Mouse (Mus musculus) layer of hippocampus, postnatal 14 days (tissue): ENCODE measurements around the gene Gapdhs. TPM values are rescaled to one million over a fixed set of nuclear protein-coding genes. Genes with fewer than 3 reads are reported as not detected.
"Not testable (repeated sequence)": the region's sequence is repeated elsewhere in the genome, so short reads cannot be mapped to it uniquely, and the experiment has no call there.

Source experiments
- DNase-seq, 2 experiments: peaks; one replicate each; pipeline ENCODE4 v3.0.0; 2021 to 2022; ENCODE audit warnings: low spot score in 2 of 2, mixed read lengths in 1 of 2
- total RNA-seq, 2 experiments: library from RNA; stranded (reverse); gene quantifications; 2 replicates each; pipeline ENCODE4 v1.2.3; 2021

Gapdhs gene
- total RNA-seq, 2 experiments from 2014 or later, result not detected

- DNase-seq, result no peak
These were observed 4.2 kb upstream of the Gapdhs start for GRCm38 (mm10) chr7:30747525-30748204.

- no peak for DNase-seq
These were observed 629 bp upstream of the Gapdhs start for GRCm38 (mm10) chr7:30744022-30744598.

- not testable (repeated sequence) for DNase-seq
These were observed 911 bp downstream of the Gapdhs start for GRCm38 (mm10) chr7:30742570-30742969.

- no peak for DNase-seq
These were observed 7.3 kb downstream of the Gapdhs start for GRCm38 (mm10) chr7:30736211-30736610.

- DNase-seq, result peak in 1 of 2 experiments; percentile 29
These were observed 13.3 kb downstream of the Gapdhs start for GRCm38 (mm10) chr7:30730064-30730722.

GRCm38 (mm10) chr7:30729396-30730063, 14.0 kb downstream of the Gapdhs start, which contains the start of gene Tmem147:
Gene Tmem147 (minus strand): TSS chr7:30729540.
- DNase-seq, result peak; percentile 96 to 97

GRCm38 (mm10) chr7:30728739-30729395, 14.6 kb downstream of the Gapdhs start:
- DNase-seq, result no peak

GRCm38 (mm10) chr7:30728214-30728613, 15.3 kb downstream of the Gapdhs start:
- no peak for DNase-seq

GRCm38 (mm10) chr7:30723274-30723953, 20.1 kb downstream of the Gapdhs start:
- no peak for DNase-seq

- DNase-seq, result no peak
These were observed 22.2 kb downstream of the Gapdhs start for GRCm38 (mm10) chr7:30721286-30721685.

- no peak for DNase-seq
These were observed 23.8 kb downstream of the Gapdhs start for GRCm38 (mm10) chr7:30719669-30720068.

- no peak for DNase-seq
These were observed 25.8 kb downstream of the Gapdhs start for GRCm38 (mm10) chr7:30717716-30718046.

GRCm38 (mm10) chr7:30717006-30717715, 26.3 kb downstream of the Gapdhs start:
- DNase-seq, result peak; percentile 43 to 60

GRCm38 (mm10) chr7:30711942-30712341, 31.5 kb downstream of the Gapdhs start, which contains the start of gene Atp4a:
Gene Atp4a (plus strand): TSS chr7:30712209.
- DNase-seq, result no peak

GRCm38 (mm10) chr7:30707441-30707840, 36.0 kb downstream of the Gapdhs start:
- DNase-seq, result no peak

GRCm38 (mm10) chr7:30706214-30706882, 37.1 kb downstream of the Gapdhs start:
- no peak for DNase-seq

- DNase-seq, result no peak
These were observed 44.9 kb downstream of the Gapdhs start, which contains the start of gene 2200002J24Rik for GRCm38 (mm10) chr7:30698589-30698988. Gene 2200002J24Rik (plus strand): TSS chr7:30698926.

GRCm38 (mm10) chr7:30698101-30698500, 45.4 kb downstream of the Gapdhs start:
- no peak for DNase-seq

GRCm38 (mm10) chr7:30688325-30688724, 55.2 kb downstream of the Gapdhs start:
- no peak for DNase-seq
